Mouse (Mus musculus) heart, postnatal 0 days (tissue): ENCODE data around the gene Ago1.

Experiments used
- CTCF ChIP-seq: IDR thresholded peaks from 2 replicates; pipeline ENCODE4 v1.5.1; 2016; ENCODE audit warnings: antibody characterized with exemption, control low read depth, low read depth
- EP300 ChIP-seq: IDR thresholded peaks from 2 replicates; pipeline ENCODE4 v1.6.1; 2016; ENCODE audit warnings: antibody characterized with exemption, low read depth

GRCm38 (mm10) chr4:126450268-126450667 lies 18.1 kb downstream of the Ago1 start:
- TF ChIP-seq EP300, result no peak
- TF ChIP-seq CTCF, result no peak
